Mouse (Mus musculus) CH12.LX (cell line): Measurements from ENCODE around the gene Arrb1.

Experiments
- BHLHE40 ChIP-seq: IDR thresholded peaks from 2 replicates; pipeline ENCODE4 v1.6.1; 2011; ENCODE audit warnings: mild to moderate bottlenecking, low read depth, low read length, improper control_type of control experiment
- CHD2 ChIP-seq: IDR thresholded peaks from 2 replicates; pipeline ENCODE4 v1.6.1; 2011; ENCODE audit warnings: low read length, improper control_type of control experiment
- CTCF ChIP-seq, 2 experiments: IDR thresholded peaks in 1 of 2; conservative IDR thresholded peaks in 1 of 2; 2 replicates each; pipeline ENCODE4 v1.5.1; 2011 to 2012; ENCODE audit warnings: low read depth in 2 of 2, low read length in 2 of 2, improper control_type of control experiment in 1 of 2, inconsistent platforms in 1 of 2, mild to moderate bottlenecking in 1 of 2, moderate library complexity in 1 of 2
- EP300 ChIP-seq: IDR thresholded peaks from 2 replicates; pipeline ENCODE4 v1.6.1; 2011; ENCODE audit warnings: low read length, improper control_type of control experiment
- ETS1 ChIP-seq: conservative IDR thresholded peaks from 2 replicates; pipeline ENCODE4 v1.6.1; 2012; ENCODE audit warnings: low read depth, mild to moderate bottlenecking, inconsistent platforms, low read length, improper control_type of control experiment, moderate library complexity
- JUN ChIP-seq: IDR thresholded peaks from 2 replicates; pipeline ENCODE4 v1.6.1; 2011; ENCODE audit warnings: low read depth, mild to moderate bottlenecking, low read length, improper control_type of control experiment, moderate library complexity; ENCODE audit not compliant: insufficient read depth
- MAFK ChIP-seq: IDR thresholded peaks from 2 replicates; pipeline ENCODE4 v1.6.1; 2011; ENCODE audit warnings: low read length, improper control_type of control experiment; ENCODE audit not compliant: insufficient replicate concordance
- MXI1 ChIP-seq: IDR thresholded peaks from 2 replicates; pipeline ENCODE4 v1.6.1; 2011; ENCODE audit warnings: mild to moderate bottlenecking, low read depth, low read length, improper control_type of control experiment
- NELFE ChIP-seq: IDR thresholded peaks from 2 replicates; pipeline ENCODE4 v1.6.1; 2011; ENCODE audit warnings: low read depth, low read length, improper control_type of control experiment
- POLR2A ChIP-seq: IDR thresholded peaks from 2 replicates; pipeline ENCODE4 v1.6.1; 2011; ENCODE audit warnings: low read depth, mild to moderate bottlenecking, improper control_type of control experiment, low read length
- UBTF ChIP-seq: IDR thresholded peaks from 2 replicates; pipeline ENCODE4 v1.6.1; 2012; ENCODE audit warnings: low read depth, mild to moderate bottlenecking, inconsistent platforms, low read length, improper control_type of control experiment, moderate library complexity
- USF1 ChIP-seq: IDR thresholded peaks from 2 replicates; pipeline ENCODE4 v1.6.1; 2014; ENCODE audit warnings: low read depth, mild to moderate bottlenecking, inconsistent platforms, low read length, improper control_type of control experiment
- USF2 ChIP-seq: conservative IDR thresholded peaks from 2 replicates; pipeline ENCODE4 v1.6.1; 2011; ENCODE audit warnings: low read depth, low read length, improper control_type of control experiment
- ZNF384 ChIP-seq: IDR thresholded peaks from 2 replicates; pipeline ENCODE4 v1.6.1; 2012; ENCODE audit warnings: low read depth, low read length, improper control_type of control experiment, inconsistent platforms

DNA sequence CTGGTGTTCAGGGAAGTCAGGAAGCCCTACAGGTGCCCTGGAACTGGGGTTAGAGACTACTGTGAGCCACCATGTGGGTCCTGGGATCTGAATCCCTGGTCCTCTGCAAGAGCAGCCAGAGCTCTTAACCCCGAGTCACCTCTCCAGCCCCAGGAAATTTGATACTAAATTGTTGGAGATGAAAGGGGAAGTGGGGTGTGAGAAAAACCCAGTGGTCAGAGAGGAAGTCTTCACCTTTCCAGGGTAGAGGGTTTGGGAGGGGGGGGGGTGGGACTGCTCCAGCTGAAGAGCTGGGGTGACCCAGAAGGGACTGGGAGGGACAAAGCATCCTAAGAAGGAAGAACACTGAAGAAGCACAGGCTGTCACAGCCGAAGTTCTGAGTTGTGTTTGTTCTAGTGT, 72.4 kb downstream of the Arrb1 start:
- TF ChIP-seq CHD2 (no peak), USF2 (no peak), BHLHE40 (no peak), CTCF (conservative IDR thresholded peaks at IDR 0.05 in 1 of 2, IDR thresholded peaks at IDR 0.05 in 1 of 2; ENCODE audit: low read depth in 2 of 2, low read length in 2 of 2) (no peak), UBTF (no peak), JUN (no peak), POLR2A (no peak), ZNF384 (no peak), MAFK (no peak), EP300 (no peak), MXI1 (no peak), USF1 (no peak), NELFE (no peak), ETS1 (no peak)
